Mouse (Mus musculus) brain, embryonic 14.5 days (tissue): Measurements from ENCODE around the gene Akr1b7.

Experiments used
- CTCF ChIP-seq: fragments of 200-500 bp; IDR thresholded peaks from 2 replicates; pipeline ENCODE4 v1.5.1; 2012; ENCODE audit warnings: inconsistent platforms, mild to moderate bottlenecking, moderate library complexity, borderline replicate concordance; ENCODE audit not compliant: insufficient read depth, insufficient read length; ENCODE audit errors: extremely low read depth
- POLR2A ChIP-seq: fragments of 200-500 bp; IDR thresholded peaks from 2 replicates; pipeline ENCODE4 v1.6.1; 2012; ENCODE audit warnings: mild to moderate bottlenecking, inconsistent platforms, borderline replicate concordance; ENCODE audit not compliant: poor library complexity, insufficient read depth, insufficient read length, severe bottlenecking; ENCODE audit errors: extremely low read depth

DNA sequence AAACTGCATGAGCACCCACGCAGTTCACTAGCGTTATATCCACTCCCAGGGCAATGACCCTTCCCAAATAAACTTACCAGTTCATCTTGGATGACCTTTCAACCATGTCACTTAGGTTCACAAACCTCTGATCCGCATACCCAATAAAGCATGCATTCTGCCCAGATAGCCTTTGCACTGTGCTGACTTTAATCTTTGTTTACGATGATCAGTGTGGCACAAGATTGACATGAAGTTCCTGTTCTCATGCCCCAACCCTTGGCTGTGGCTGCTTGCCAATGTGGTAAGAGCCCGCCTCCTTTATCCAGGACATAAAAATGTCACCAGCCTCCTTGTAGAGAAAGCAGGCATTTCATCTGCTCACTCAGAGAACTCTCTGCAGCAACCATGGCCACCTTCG is at the start of gene Akr1b7:
- TF ChIP-seq CTCF, result no peak
- no peak for TF ChIP-seq POLR2A
